Mouse (Mus musculus): Measurements from ENCODE around the gene Hoxc13. TPM values are rescaled to one million over a fixed set of nuclear protein-coding genes. Genes with fewer than 3 reads are reported as not detected.

Gene Hoxc13
- polyA plus RNA-seq (2012; fragmentation: generic; extraction: Trizol), result 8.2 TPM
- long read RNA-seq, experiment 1, partial matches to known transcripts, result 0 of 7 reads
- long read RNA-seq, experiment 1, other reads (novel, unspliced or antisense), result 5 of 7 reads
- long read RNA-seq, experiment 2, partial matches to known transcripts, result 0 of 2 reads
- long read RNA-seq, experiment 2, other reads (novel, unspliced or antisense), result 0 of 2 reads

GRCm38 (mm10) chr15:102921053-102922011 is at the start of gene Hoxc13:
Gene Hoxc13 (plus strand): TSS chr15:102921103.
- TF ChIP-seq MAX (IDR thresholded peaks at IDR 0.05), result no peak
- Histone ChIP-seq H3K79me2 (ENCODE audit: control insufficient read depth, insufficient read depth) (no peaks in the 10 kb centered on the region), H3ac (ENCODE audit: control insufficient read depth, insufficient read length, low read depth) (peak within 1 kb of the TSS; percentile 56), H3K36me3 (ENCODE audit: control insufficient read depth, insufficient read depth) (no peaks in the 10 kb centered on the region), H3K4me3 (ENCODE audit: insufficient read depth, poor library complexity, severe bottlenecking) (peak within 1 kb of the TSS; percentile 38), H3K27me3 (ENCODE audit: control insufficient read depth, insufficient read depth, insufficient read length) (peaks cover 10% of the 10 kb centered on the region), H3K79me3 (ENCODE audit: low read depth) (no peaks in the 10 kb centered on the region)

GRCm38 (mm10) chr15:102885803-102886202 is 35.1 kb upstream of the Hoxc13 start:
- H3ac ChIP-seq (ENCODE audit: control insufficient read depth, insufficient read length, low read depth), result no peak overlapping the region
- H3K79me2 ChIP-seq (ENCODE audit: control insufficient read depth, insufficient read depth), result no peaks in the 10 kb centered on the region
- H3K27me3 ChIP-seq (ENCODE audit: control insufficient read depth, insufficient read depth, insufficient read length), result peaks cover 5% of the 10 kb centered on the region
- H3K79me3 ChIP-seq (ENCODE audit: low read depth), result no peaks in the 10 kb centered on the region
- H3K4me3 ChIP-seq (ENCODE audit: insufficient read depth, poor library complexity, severe bottlenecking), result no peak overlapping the region
- TF ChIP-seq USF1 (IDR thresholded peaks at IDR 0.05; ENCODE audit: low read depth) (no peak), CTCF (IDR thresholded peaks at IDR 0.05; ENCODE audit: control insufficient read depth, insufficient read depth, insufficient read length) (no peak), FOSL1 (IDR thresholded peaks at IDR 0.05; ENCODE audit: insufficient read depth, low read length, poor library complexity, severe bottlenecking) (no peak), MYOG (IDR thresholded peaks at IDR 0.05; ENCODE audit: control insufficient read depth, extremely low read depth, insufficient read length) (no peak), MAX (IDR thresholded peaks at IDR 0.05) (no peak), MYOD1 (IDR thresholded peaks at IDR 0.05; ENCODE audit: control insufficient read depth, insufficient read length, low read depth) (no peak), CEBPB (IDR thresholded peaks at IDR 0.05; ENCODE audit: low read depth) (no peak)
- H3K36me3 ChIP-seq (ENCODE audit: control insufficient read depth, insufficient read depth), result no peaks in the 10 kb centered on the region

- TF ChIP-seq MYOG (IDR thresholded peaks at IDR 0.05; ENCODE audit: control insufficient read depth, extremely low read depth, insufficient read length) (no peak), USF1 (IDR thresholded peaks at IDR 0.05; ENCODE audit: low read depth) (peak; percentile 52)
- peaks cover 13% of the 10 kb centered on the region for H3K27me3 ChIP-seq (ENCODE audit: control insufficient read depth, insufficient read depth, insufficient read length)
- no peaks in the 10 kb centered on the region for H3K79me3 ChIP-seq (ENCODE audit: low read depth)
- no peak overlapping the region for H3K4me3 ChIP-seq (ENCODE audit: insufficient read depth, poor library complexity, severe bottlenecking)
- no peaks in the 10 kb centered on the region for H3K36me3 ChIP-seq (ENCODE audit: control insufficient read depth, insufficient read depth)
- no peak overlapping the region for H3ac ChIP-seq (ENCODE audit: control insufficient read depth, insufficient read length, low read depth)
- H3K79me2 ChIP-seq (ENCODE audit: control insufficient read depth, insufficient read depth), result no peaks in the 10 kb centered on the region
These were observed 25.8 kb upstream of the Hoxc13 start for GRCm38 (mm10) chr15:102895115-102895514.

- Histone ChIP-seq H3K4me3 (ENCODE audit: insufficient read depth, poor library complexity, severe bottlenecking) (no peak overlapping the region), H3ac (ENCODE audit: control insufficient read depth, insufficient read length, low read depth) (no peak overlapping the region), H3K27me3 (ENCODE audit: control insufficient read depth, insufficient read depth, insufficient read length) (peaks cover 12% of the 10 kb centered on the region), H3K79me3 (ENCODE audit: low read depth) (no peaks in the 10 kb centered on the region), H3K36me3 (ENCODE audit: control insufficient read depth, insufficient read depth) (no peaks in the 10 kb centered on the region), H3K79me2 (ENCODE audit: control insufficient read depth, insufficient read depth) (no peaks in the 10 kb centered on the region)
- TF ChIP-seq CTCF (IDR thresholded peaks at IDR 0.05; ENCODE audit: control insufficient read depth, insufficient read depth, insufficient read length) (no peak), CEBPB (IDR thresholded peaks at IDR 0.05; ENCODE audit: low read depth) (no peak), MYOG (IDR thresholded peaks at IDR 0.05; ENCODE audit: control insufficient read depth, extremely low read depth, insufficient read length) (no peak), FOSL1 (IDR thresholded peaks at IDR 0.05; ENCODE audit: insufficient read depth, low read length, poor library complexity, severe bottlenecking) (no peak), MAX (IDR thresholded peaks at IDR 0.05) (no peak), USF1 (IDR thresholded peaks at IDR 0.05; ENCODE audit: low read depth) (no peak), MYOD1 (IDR thresholded peaks at IDR 0.05; ENCODE audit: control insufficient read depth, insufficient read length, low read depth) (no peak)
These were observed 16.0 kb upstream of the Hoxc13 start for GRCm38 (mm10) chr15:102904946-102905345.

GRCm38 (mm10) chr15:102909536-102909935 is 11.4 kb upstream of the Hoxc13 start:
- Histone ChIP-seq H3ac (ENCODE audit: control insufficient read depth, insufficient read length, low read depth) (no peak overlapping the region), H3K4me3 (ENCODE audit: insufficient read depth, poor library complexity, severe bottlenecking) (no peak overlapping the region), H3K79me3 (ENCODE audit: low read depth) (no peaks in the 10 kb centered on the region), H3K79me2 (ENCODE audit: control insufficient read depth, insufficient read depth) (no peaks in the 10 kb centered on the region), H3K36me3 (ENCODE audit: control insufficient read depth, insufficient read depth) (no peaks in the 10 kb centered on the region), H3K27me3 (ENCODE audit: control insufficient read depth, insufficient read depth, insufficient read length) (peaks cover 35% of the 10 kb centered on the region)
- TF ChIP-seq CEBPB (IDR thresholded peaks at IDR 0.05; ENCODE audit: low read depth) (no peak), MYOD1 (IDR thresholded peaks at IDR 0.05; ENCODE audit: control insufficient read depth, insufficient read length, low read depth) (no peak), FOSL1 (IDR thresholded peaks at IDR 0.05; ENCODE audit: insufficient read depth, low read length, poor library complexity, severe bottlenecking) (no peak), MYOG (IDR thresholded peaks at IDR 0.05; ENCODE audit: control insufficient read depth, extremely low read depth, insufficient read length) (no peak), MAX (IDR thresholded peaks at IDR 0.05) (no peak), CTCF (IDR thresholded peaks at IDR 0.05; ENCODE audit: control insufficient read depth, insufficient read depth, insufficient read length) (no peak), USF1 (IDR thresholded peaks at IDR 0.05; ENCODE audit: low read depth) (no peak)

GRCm38 (mm10) chr15:102910038-102910437 is 10.9 kb upstream of the Hoxc13 start:
- H3K79me2 ChIP-seq (ENCODE audit: control insufficient read depth, insufficient read depth), result no peaks in the 10 kb centered on the region
- TF ChIP-seq MYOD1 (IDR thresholded peaks at IDR 0.05; ENCODE audit: control insufficient read depth, insufficient read length, low read depth) (no peak), FOSL1 (IDR thresholded peaks at IDR 0.05; ENCODE audit: insufficient read depth, low read length, poor library complexity, severe bottlenecking) (no peak), MAX (IDR thresholded peaks at IDR 0.05) (no peak), USF1 (IDR thresholded peaks at IDR 0.05; ENCODE audit: low read depth) (no peak), MYOG (IDR thresholded peaks at IDR 0.05; ENCODE audit: control insufficient read depth, extremely low read depth, insufficient read length) (no peak)
- no peaks in the 10 kb centered on the region for H3K79me3 ChIP-seq (ENCODE audit: low read depth)
- H3K36me3 ChIP-seq (ENCODE audit: control insufficient read depth, insufficient read depth), result no peaks in the 10 kb centered on the region
- H3K27me3 ChIP-seq (ENCODE audit: control insufficient read depth, insufficient read depth, insufficient read length), result peaks cover 35% of the 10 kb centered on the region
- H3ac ChIP-seq (ENCODE audit: control insufficient read depth, insufficient read length, low read depth), result no peak overlapping the region
- H3K4me3 ChIP-seq (ENCODE audit: insufficient read depth, poor library complexity, severe bottlenecking), result no peak overlapping the region

Data from C2C12 (cell line).